Comparison of ENCODE assay signal across 9 mouse cellular contexts in the genomic region with DNA sequence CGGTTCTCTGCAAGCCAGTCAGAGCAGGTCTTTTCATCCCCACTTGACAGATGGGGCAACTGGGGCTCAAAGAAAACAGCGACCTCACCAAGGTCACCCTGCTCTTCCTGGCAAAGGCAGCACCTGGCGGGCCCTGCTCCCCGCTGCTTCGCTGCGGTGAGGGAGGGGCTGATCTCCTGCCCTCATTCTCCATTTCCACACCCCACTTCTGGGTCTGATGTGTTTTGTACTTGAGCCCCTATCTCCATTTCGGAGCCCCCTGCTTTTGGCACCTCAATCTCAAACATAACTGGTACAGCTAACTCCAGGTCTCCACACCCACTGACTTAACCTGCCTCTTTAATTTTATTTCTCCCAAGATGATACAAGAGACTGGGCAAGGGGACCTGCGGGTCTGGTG. TPM values are rescaled to one million over a fixed set of nuclear protein-coding genes. Genes with fewer than 3 reads are reported as not detected.
A peak's percentile ranks its signal among the peaks of the same experiment; 100 is the strongest.
DNase-seq lines count a peak whose midpoint lies in the region; ATAC-seq and TF ChIP-seq lines count a peak whose summit lies in the region.
"Had no signal": no experiment of that assay in that cellular context is flagged by ENCODE, and none has a peak within 500 bp of the region (broad histone marks: within the 10 kb centered on the region; RNA-seq: fewer than 3 reads in every experiment).

No protein-coding gene starts in this region.

- no peaks in the 10 kb centered on the region; the same call in 1 of the 2 replicates for H3K27me3 ChIP-seq in heart, embryonic 11.5 days (ENCODE audit: control insufficient read depth, insufficient read depth, low read length)
- H3K27me3 ChIP-seq in hindbrain, embryonic 10.5 days (ENCODE audit: insufficient read depth, poor library complexity, severe bottlenecking), result peaks cover 64% of the 10 kb centered on the region
- H3K27me3 ChIP-seq in midbrain, embryonic 12.5 days, result 0 out of 2 replicates have a peak, but pooled peaks cover 4% of the 10 kb centered on the region

- peak overlapping the region; percentile 43 for H3K4me3 ChIP-seq in heart, embryonic 11.5 days (ENCODE audit: low read depth, low read length)
- peak overlapping the region; percentile 60 to 66; a peak in 3 of 4 replicates for H3K4me3 ChIP-seq in ES-E14 (ENCODE audit: insufficient read depth in 1 of 2, low read depth in 1 of 2, low read length in 2 of 2, poor library complexity in 1 of 2, severe bottlenecking in 1 of 2)
- peak overlapping the region; percentile 63 for H3K4me3 ChIP-seq in hindbrain, embryonic 10.5 days
- peak overlapping the region; percentile 56 for H3K4me3 ChIP-seq in midbrain, embryonic 12.5 days

- WGBS in heart, embryonic 11.5 days (ENCODE audit: insufficient replicate concordance), result 10% methylated on average over 8 of the region's 8 CpGs
- 13% methylated on average over 8 of the region's 8 CpGs for WGBS in hindbrain, embryonic 10.5 days
- WGBS in midbrain, embryonic 12.5 days, result 14% methylated on average over 8 of the region's 8 CpGs

- H3K4me1 ChIP-seq in heart, embryonic 11.5 days (ENCODE audit: control insufficient read depth, insufficient read depth, low read length), result peaks cover 43% of the 10 kb centered on the region
- peaks cover 4 to 16% of the 10 kb centered on the region in 2 experiments; a peak in 3 of 4 replicates for H3K4me1 ChIP-seq in ES-E14 (ENCODE audit: control insufficient read depth in 2 of 2, insufficient read depth in 2 of 2, low read length in 2 of 2, poor library complexity in 1 of 2)
- peaks cover 85% of the 10 kb centered on the region for H3K4me1 ChIP-seq in hindbrain, embryonic 10.5 days (replicated peaks)
- peaks cover 84% of the 10 kb centered on the region for H3K4me1 ChIP-seq in midbrain, embryonic 12.5 days

- H3K27ac ChIP-seq in heart, embryonic 11.5 days (ENCODE audit: low read depth, low read length), result 0 out of 2 replicates have a peak overlapping the region, but pooled peaks have one; percentile 10
- no peak overlapping the region for H3K27ac ChIP-seq in ES-E14 (ENCODE audit: insufficient read depth, low read depth, low read length, poor library complexity, severe bottlenecking)
- peak overlapping the region; percentile 85; the same call in 1 of the 2 replicates for H3K27ac ChIP-seq in hindbrain, embryonic 10.5 days
- peak overlapping the region; percentile 72 for H3K27ac ChIP-seq in midbrain, embryonic 12.5 days (replicated peaks)

- ATAC-seq in heart, embryonic 11.5 days (replicated peaks; ENCODE audit: insufficient number of reproducible peaks, low FRiP score, low TSS enrichment), result no peak
- ATAC-seq in midbrain, embryonic 12.5 days (ENCODE audit: low FRiP score, low read depth), result no peak

- peak overlapping the region; percentile 69 for H3K4me2 ChIP-seq in heart, embryonic 11.5 days
- H3K4me2 ChIP-seq in midbrain, embryonic 12.5 days (replicated peaks), result peak overlapping the region; percentile 94

- intact Hi-C loops in gastrocnemius, postnatal 36 days (cut with DNase I), result no loop called here

- in situ Hi-C loops in ES-E14 (cut with MboI; ENCODE audit: low sequenced_read_pairs in 2 of 2, unreplicated experiment in 2 of 2), result no loop called here

- peak overlapping the region; percentile 61; the same call in 1 of the 2 replicates for H3K9ac ChIP-seq in heart, embryonic 11.5 days (ENCODE audit: low read depth, low read length)
- no peak overlapping the region for H3K9ac ChIP-seq in ES-E14 (ENCODE audit: insufficient read depth, low read depth, low read length, poor library complexity, severe bottlenecking)
- peak overlapping the region; percentile 77; the same call in 1 of the 2 replicates for H3K9ac ChIP-seq in midbrain, embryonic 12.5 days (replicated peaks)

- peaks cover 14% of the 10 kb centered on the region for H3K36me3 ChIP-seq in heart, embryonic 11.5 days (ENCODE audit: control insufficient read depth, insufficient read depth, low read length)
- no peaks in the 10 kb centered on the region for H3K36me3 ChIP-seq in ES-E14 (ENCODE audit: control insufficient read depth, insufficient read depth, low read length, poor library complexity, severe bottlenecking)
- peaks cover 18% of the 10 kb centered on the region for H3K36me3 ChIP-seq in hindbrain, embryonic 10.5 days
- H3K36me3 ChIP-seq in midbrain, embryonic 12.5 days, result peaks cover 15% of the 10 kb centered on the region

- DNase-seq in heart, adult 18-20 months, result no peak
- no peak for DNase-seq in ES-E14 (ENCODE audit: low read depth, low spot score)
- no peak for DNase-seq in hindbrain, embryonic 10.5 days (ENCODE audit: low spot score)
- DNase-seq in left cerebral cortex, adult 18-20 months (ENCODE audit: low spot score in 2 of 2), result no peak
- no peak for DNase-seq in gastrocnemius, postnatal 36 days
- DNase-seq in frontal cortex, postnatal 36 days (ENCODE audit: low spot score in 2 of 2), result no peak

- H3K9me3 ChIP-seq in heart, embryonic 11.5 days (replicated peaks; ENCODE audit: control insufficient read depth, low read length), result no peaks in the 10 kb centered on the region
- H3K9me3 ChIP-seq in ES-E14 (ENCODE audit: control insufficient read depth, insufficient read depth, low read depth, low read length), result no peaks in the 10 kb centered on the region
- H3K9me3 ChIP-seq in hindbrain, embryonic 10.5 days, result no peaks in the 10 kb centered on the region
- no peaks in the 10 kb centered on the region for H3K9me3 ChIP-seq in midbrain, embryonic 12.5 days

TF ChIP-seq in ES-E14, 5 proteins besides CTCF, POLR2A, EP300 and RAD21:
- TF ChIP-seq ZC3H11A (IDR thresholded peaks at IDR 0.05; ENCODE audit: borderline replicate concordance, low read depth, low read length) (no peak), ZNF384 (IDR thresholded peaks at IDR 0.05; ENCODE audit: low read depth, low read length) (no peak), HCFC1 (IDR thresholded peaks at IDR 0.05; ENCODE audit: borderline replicate concordance, insufficient read depth, low read length) (no peak), CHD2 (IDR thresholded peaks at IDR 0.05; ENCODE audit: low read depth, low read length) (no peak), MAFK (IDR thresholded peaks at IDR 0.05; ENCODE audit: insufficient read depth, low read depth, low read length) (no peak)

RNA-seq across cellular contexts. Expression of gene Chpf2, which starts 12.6 kb away (rescaled TPM):
- polyA plus RNA-seq in heart, embryonic 11.5 days (2014; fragmentation: Nextera tagmentation; extraction: Ambion mirVana), result 8.1 and 9.8 TPM in 2 replicates
- total RNA-seq in heart, adult 18-20 months (2021), result 1 to 10 TPM; 5.8 to 6.9 TPM
- total RNA-seq in ES-E14 (2012; rRNA removed), result 23.0 and 23.7 TPM in 2 replicates
- polyA plus RNA-seq in hindbrain, embryonic 10.5 days (2016; fragmentation: Nextera tagmentation; extraction: Ambion mirVana), result 16.5 and 19.3 TPM in 2 replicates
- 18.3 and 22.1 TPM in 2 replicates for polyA plus RNA-seq in midbrain, embryonic 12.5 days (2016; fragmentation: Nextera tagmentation; extraction: Ambion mirVana)
- total RNA-seq in left cerebral cortex, adult 18-20 months (2021), result 10 to 100 TPM; 65.9 to 76.4 TPM
- 10 to 100 TPM in 1 of 2 experiments, 1 to 10 TPM in 1; 7.2 to 10.8 TPM for total RNA-seq in gastrocnemius, postnatal 36 days (2021)

RNA-seq across cellular contexts. Expression of gene Abcf2, which starts 21.9 kb away (rescaled TPM):
- 75.6 and 78.6 TPM in 2 replicates for polyA plus RNA-seq in heart, embryonic 11.5 days (2014; fragmentation: Nextera tagmentation; extraction: Ambion mirVana)
- 10 to 100 TPM; 53.5 to 54.9 TPM for total RNA-seq in heart, adult 18-20 months (2021)
- total RNA-seq in ES-E14 (2012; rRNA removed), result 139 and 171 TPM in 2 replicates
- 125 and 159 TPM in 2 replicates for polyA plus RNA-seq in hindbrain, embryonic 10.5 days (2016; fragmentation: Nextera tagmentation; extraction: Ambion mirVana)
- polyA plus RNA-seq in midbrain, embryonic 12.5 days (2016; fragmentation: Nextera tagmentation; extraction: Ambion mirVana), result 126 TPM in 2 replicates
- total RNA-seq in left cerebral cortex, adult 18-20 months (2021), result 10 to 100 TPM; 89.7 to 90.5 TPM
- 100 to 1,000 TPM in 1 of 2 experiments, 10 to 100 TPM in 1; 94.7 to 104 TPM for total RNA-seq in gastrocnemius, postnatal 36 days (2021)

RNA-seq across cellular contexts. Expression of gene Smarcd3, which starts 25.1 kb away (rescaled TPM):
- polyA plus RNA-seq in heart, embryonic 11.5 days (2014; fragmentation: Nextera tagmentation; extraction: Ambion mirVana), result 73.2 and 76.1 TPM in 2 replicates
- total RNA-seq in heart, adult 18-20 months (2021), result 10 to 100 TPM; 56.5 to 59.8 TPM
- 4.9 and 8.5 TPM in 2 replicates for total RNA-seq in ES-E14 (2012; rRNA removed)
- polyA plus RNA-seq in hindbrain, embryonic 10.5 days (2016; fragmentation: Nextera tagmentation; extraction: Ambion mirVana), result 22.8 and 35.7 TPM in 2 replicates
- polyA plus RNA-seq in midbrain, embryonic 12.5 days (2016; fragmentation: Nextera tagmentation; extraction: Ambion mirVana), result 108 and 120 TPM in 2 replicates
- 100 to 1,000 TPM in 1 of 2 experiments, 10 to 100 TPM in 1; 93.6 to 103 TPM for total RNA-seq in left cerebral cortex, adult 18-20 months (2021)
- total RNA-seq in gastrocnemius, postnatal 36 days (2021), result 100 to 1,000 TPM; 167 to 178 TPM

RNA-seq across cellular contexts. Expression of gene 4931409K22Rik, which starts 42.5 kb away (rescaled TPM):
- not detected in 2 replicates for polyA plus RNA-seq in heart, embryonic 11.5 days (2014; fragmentation: Nextera tagmentation; extraction: Ambion mirVana)
- not detected for total RNA-seq in heart, adult 18-20 months (2021)
- 0.13 and 0.21 TPM in 2 replicates for total RNA-seq in ES-E14 (2012; rRNA removed)
- polyA plus RNA-seq in hindbrain, embryonic 10.5 days (2016; fragmentation: Nextera tagmentation; extraction: Ambion mirVana), result 0.07 and 0.10 TPM in 2 replicates
- polyA plus RNA-seq in midbrain, embryonic 12.5 days (2016; fragmentation: Nextera tagmentation; extraction: Ambion mirVana), result 0.06 and 0.09 TPM in 2 replicates
- total RNA-seq in left cerebral cortex, adult 18-20 months (2021), result not detected
- total RNA-seq in gastrocnemius, postnatal 36 days (2021), result not detected
- total RNA-seq: left cerebral cortex, postnatal 4 days had no signal

RNA-seq across cellular contexts. Expression of gene Asb10, which starts 58.4 kb away (rescaled TPM):
- 3.2 and 3.4 TPM in 2 replicates for polyA plus RNA-seq in heart, embryonic 11.5 days (2014; fragmentation: Nextera tagmentation; extraction: Ambion mirVana)
- total RNA-seq in heart, adult 18-20 months (2021), result 10 to 100 TPM; 83.7 to 90.6 TPM
- total RNA-seq in ES-E14 (2012; rRNA removed), result 0.18 and 0.53 TPM in 2 replicates
- polyA plus RNA-seq in hindbrain, embryonic 10.5 days (2016; fragmentation: Nextera tagmentation; extraction: Ambion mirVana), result 0.17 TPM in 1 of 2 replicates, not detected in the other
- polyA plus RNA-seq in midbrain, embryonic 12.5 days (2016; fragmentation: Nextera tagmentation; extraction: Ambion mirVana), result 0.16 and 0.19 TPM in 2 replicates
- not detected for total RNA-seq in left cerebral cortex, adult 18-20 months (2021)
- total RNA-seq in gastrocnemius, postnatal 36 days (2021), result 10 to 100 TPM; 72.9 to 76.9 TPM
